Mouse (Mus musculus) 3T3-L1 (cell line): ENCODE measurements around the gene Ndufa4l2.
A peak's percentile ranks its signal among the peaks of the same experiment; 100 is the strongest.

Experiments used
- DNase-seq: peaks from one replicate; pipeline ENCODE4 v3.0.0-alpha.2; 2015; ENCODE audit warnings: low read depth, low spot score

The Ndufa4l2 gene

GRCm38 (mm10) chr10:127509837-127510701, 4.7 kb upstream of the Ndufa4l2 start:
- DNase-seq, result no peak

- DNase-seq, result no peak
These were observed 3.7 kb upstream of the Ndufa4l2 start for GRCm38 (mm10) chr10:127510895-127511617.

GRCm38 (mm10) chr10:127511634-127512306, 3.0 kb upstream of the Ndufa4l2 start:
- DNase-seq, result peak; percentile 63

- DNase-seq, result no peak
These were observed 2.5 kb upstream of the Ndufa4l2 start for GRCm38 (mm10) chr10:127512307-127512666.

- peak; percentile 92 for DNase-seq
These were observed 2.0 kb upstream of the Ndufa4l2 start for GRCm38 (mm10) chr10:127512813-127513212.

- peak; percentile 28 for DNase-seq
These were observed 1.2 kb upstream of the Ndufa4l2 start for GRCm38 (mm10) chr10:127513501-127514091.

- no peak for DNase-seq
These were observed 562 bp upstream of the Ndufa4l2 start for GRCm38 (mm10) chr10:127514111-127514698.

GRCm38 (mm10) chr10:127515271-127515982, 660 bp downstream of the Ndufa4l2 start:
- no peak for DNase-seq

GRCm38 (mm10) chr10:127515983-127516459, 1.3 kb downstream of the Ndufa4l2 start:
- DNase-seq, result no peak

- DNase-seq, result no peak
These were observed 2.0 kb downstream of the Ndufa4l2 start for GRCm38 (mm10) chr10:127516576-127517260.

GRCm38 (mm10) chr10:127517941-127518340, 3.2 kb downstream of the Ndufa4l2 start:
- no peak for DNase-seq

GRCm38 (mm10) chr10:127519041-127519701, 4.4 kb downstream of the Ndufa4l2 start:
- DNase-seq, result no peak

- no peak for DNase-seq
These were observed 5.3 kb downstream of the Ndufa4l2 start for GRCm38 (mm10) chr10:127519903-127520713.

GRCm38 (mm10) chr10:127520714-127521357, 6.1 kb downstream of the Ndufa4l2 start:
- DNase-seq, result no peak

GRCm38 (mm10) chr10:127521611-127522080, 6.9 kb downstream of the Ndufa4l2 start:
- DNase-seq, result peak; percentile 69

GRCm38 (mm10) chr10:127522088-127522581, 7.4 kb downstream of the Ndufa4l2 start, which contains the start of gene Shmt2:
Gene Shmt2, minus strand, starts transcription at chr10:127522444.
- DNase-seq, result peak; percentile 97

GRCm38 (mm10) chr10:127524646-127525255, 10.0 kb downstream of the Ndufa4l2 start:
- no peak for DNase-seq
